Mouse (Mus musculus) intestine, embryonic 15.5 days (tissue): ENCODE measurements around the gene Trim2. TPM values are rescaled to one million over a fixed set of nuclear protein-coding genes. Genes with fewer than 3 reads are reported as not detected.

Experiments
- ATAC-seq: fragments of 200-750 bp; cut with Nextera tagmentation; 2 replicates; pipeline ENCODE4 v1.8.0; 2017; ENCODE audit warnings: moderate TSS enrichment, moderate library complexity
- H3K27ac ChIP-seq: fragments of 300-500 bp; sonication (generic); 2 replicates; pipeline ENCODE4 v1.5.1; 2015; ENCODE audit warnings: mild to moderate bottlenecking, inconsistent platforms
- H3K27me3 ChIP-seq: fragments of 300-500 bp; sonication (generic); replicated peaks from 2 replicates; pipeline ENCODE4 v1.6.1; 2015; ENCODE audit warnings: inconsistent platforms
- H3K36me3 ChIP-seq: fragments of 300-500 bp; sonication (generic); 2 replicates; pipeline ENCODE4 v1.6.1; 2015; ENCODE audit warnings: inconsistent platforms
- H3K4me1 ChIP-seq: fragments of 300-500 bp; sonication (generic); replicated peaks from 2 replicates; pipeline ENCODE4 v1.6.1; 2015; ENCODE audit warnings: inconsistent platforms
- H3K4me2 ChIP-seq: fragments of 300-500 bp; sonication (generic); replicated peaks from 2 replicates; pipeline ENCODE4 v1.6.1; 2015; ENCODE audit warnings: mild to moderate bottlenecking, inconsistent platforms
- H3K4me3 ChIP-seq: fragments of 300-500 bp; sonication (generic); replicated peaks from 2 replicates; pipeline ENCODE4 v1.5.1; 2015; ENCODE audit warnings: inconsistent platforms
- H3K9ac ChIP-seq: fragments of 300-500 bp; sonication (generic); 2 replicates; pipeline ENCODE4 v1.6.1; 2015; ENCODE audit warnings: inconsistent platforms
- H3K9me3 ChIP-seq: fragments of 300-500 bp; sonication (generic); 2 replicates; pipeline ENCODE4 v1.6.1; 2016; ENCODE audit warnings: inconsistent platforms
- WGBS: fragments of 180-500 bp; shearing (Covaris S2); methylation state at CpG from one replicate; pipeline ENCODE4 v1.1.7; 2015; 5-methylcytosine and 5-hydroxymethylcytosine counted together
- polyA plus RNA-seq: library from polyadenylated mRNA; unstranded; fragments of >200 nt; fragmentation: Nextera tagmentation; extraction: Ambion mirVana; gene quantifications from 2 replicates; pipeline ENCODE4 v1.2.1, GENCODE M21; 2015

The Trim2 gene
- polyA plus RNA-seq, 1 experiment from 2014 or later = 57.2 TPM

DNA sequence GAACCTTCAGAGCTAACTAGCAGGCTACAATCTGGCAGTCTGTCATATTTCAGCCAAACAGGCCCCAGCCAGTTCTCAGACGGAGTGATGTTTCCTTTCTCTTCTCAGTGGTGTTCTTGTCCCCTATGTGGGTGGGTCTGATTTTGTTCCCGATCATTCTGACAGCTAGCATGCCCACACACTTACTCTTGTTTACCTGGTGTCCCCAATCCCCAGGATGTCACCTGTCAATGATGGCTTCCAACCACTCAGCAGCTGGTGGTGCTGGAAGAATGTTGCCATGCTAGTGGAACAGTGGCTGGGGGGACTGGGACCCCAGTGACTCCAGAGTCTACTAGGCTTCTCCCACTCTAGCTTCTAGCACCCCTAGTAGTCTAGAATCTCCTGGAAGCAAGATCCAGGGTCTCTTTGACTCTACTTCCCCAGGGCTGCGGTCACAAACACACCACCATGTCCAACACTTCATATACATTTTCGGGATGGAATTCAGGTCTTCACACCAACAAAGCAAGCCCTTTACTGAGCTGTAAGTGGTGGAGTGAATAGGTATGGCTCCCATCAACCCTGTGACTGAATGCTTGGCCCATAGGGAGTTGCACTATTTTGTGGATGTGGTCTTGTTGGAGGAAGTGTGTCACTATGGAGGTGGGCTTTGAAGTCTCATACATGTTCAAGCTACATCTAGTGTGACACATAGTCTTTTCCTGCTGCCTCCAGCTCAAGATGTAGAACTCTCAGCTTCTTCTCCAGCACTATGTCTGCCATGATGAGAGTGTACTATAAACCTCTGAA is 148.9 kb downstream of the Trim2 start:
- no peak for ATAC-seq
- no peak overlapping the region for H3K4me2 ChIP-seq
- H3K27ac ChIP-seq = no peak overlapping the region
- 0 out of 2 replicates have a peak, but pooled peaks cover 2% of the 10 kb centered on the region for H3K4me1 ChIP-seq
- WGBS = 78% methylated on average over 4 of the region's 4 CpGs
- no peak overlapping the region for H3K9ac ChIP-seq
- no peaks in the 10 kb centered on the region for H3K9me3 ChIP-seq
- no peak overlapping the region for H3K4me3 ChIP-seq
- no peaks in the 10 kb centered on the region for H3K36me3 ChIP-seq
- H3K27me3 ChIP-seq = no peaks in the 10 kb centered on the region

DNA sequence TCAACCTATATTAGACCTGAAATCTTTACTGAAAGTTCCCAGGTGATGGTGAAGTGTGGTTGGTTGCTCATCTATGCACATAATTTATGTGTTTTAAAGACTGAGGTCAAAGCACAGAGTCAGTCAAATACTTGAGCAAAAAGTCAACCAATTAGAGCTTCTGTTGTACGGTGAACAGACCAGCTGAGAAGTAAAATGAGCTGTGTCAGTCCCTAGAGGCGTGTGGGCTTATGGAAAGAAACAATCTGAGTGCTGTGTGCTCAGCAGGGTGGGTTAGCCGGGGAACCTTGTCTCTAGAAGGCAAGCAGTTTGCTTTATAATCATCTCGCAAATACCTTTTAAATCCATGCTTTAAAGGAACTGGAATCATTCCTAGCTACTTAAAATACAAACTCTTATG is 149.7 kb downstream of the Trim2 start:
- Histone ChIP-seq H3K4me2 (no peak overlapping the region), H3K27me3 (no peaks in the 10 kb centered on the region), H3K27ac (no peak overlapping the region), H3K4me1 (0 out of 2 replicates have a peak, but pooled peaks cover 2% of the 10 kb centered on the region), H3K36me3 (no peaks in the 10 kb centered on the region), H3K4me3 (no peak overlapping the region), H3K9ac (no peak overlapping the region), H3K9me3 (no peaks in the 10 kb centered on the region)
- 59% methylated on average over 4 of the region's 4 CpGs for WGBS
- no peak for ATAC-seq

DNA sequence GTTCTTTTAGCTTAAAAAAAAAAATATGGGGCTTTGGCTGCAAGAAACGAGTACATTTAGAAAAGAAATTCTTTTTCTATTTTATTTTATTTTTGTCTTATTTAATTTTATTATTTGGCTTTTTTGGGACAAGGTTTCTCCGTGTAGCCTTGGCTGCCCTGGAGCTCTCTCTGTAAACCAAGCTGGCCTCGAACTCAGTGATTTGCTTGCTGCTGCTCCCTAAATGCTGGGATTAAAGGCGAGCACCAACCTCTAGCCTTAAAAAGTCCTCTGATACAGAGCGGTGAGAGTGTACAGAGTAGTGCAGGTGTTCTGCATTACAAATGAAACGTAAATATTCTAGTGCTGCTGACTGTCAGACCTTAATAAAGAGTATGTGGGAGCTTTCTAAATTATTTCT is 150.6 kb downstream of the Trim2 start:
- no peaks in the 10 kb centered on the region for H3K36me3 ChIP-seq
- H3K27ac ChIP-seq = no peak overlapping the region
- H3K9me3 ChIP-seq = no peaks in the 10 kb centered on the region
- H3K9ac ChIP-seq = no peak overlapping the region; the same call in 1 of the 2 replicates
- 0 out of 2 replicates have a peak, but pooled peaks cover 2% of the 10 kb centered on the region for H3K4me1 ChIP-seq
- H3K4me2 ChIP-seq = peak overlapping the region; percentile 99
- ATAC-seq = no peak
- WGBS = 47% methylated on average over 6 of the region's 6 CpGs
- H3K27me3 ChIP-seq = no peaks in the 10 kb centered on the region
- no peak overlapping the region for H3K4me3 ChIP-seq

DNA sequence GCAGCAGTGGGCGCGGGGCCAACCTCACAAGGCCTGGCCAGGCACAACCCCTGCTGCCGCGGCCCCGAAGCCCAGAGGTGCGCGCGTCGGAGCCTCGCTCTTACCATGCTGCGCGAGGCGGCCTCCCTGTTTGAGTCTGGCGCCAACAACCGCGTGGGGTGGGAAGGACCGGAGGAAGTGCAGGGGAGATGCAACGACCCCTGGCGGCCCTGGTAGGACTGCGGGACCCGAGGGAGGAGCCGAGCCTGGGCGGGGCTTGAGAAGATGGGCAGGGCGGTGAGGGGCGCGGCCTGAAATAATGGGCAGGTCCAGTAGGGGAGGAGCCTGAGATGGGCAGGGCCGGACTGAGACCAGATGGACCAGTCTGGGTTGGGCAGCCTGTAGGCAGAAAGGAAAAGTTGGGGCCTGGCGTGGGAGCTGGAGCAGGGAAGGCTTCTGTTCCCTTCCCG is 151.1 kb downstream of the Trim2 start, which contains the start of gene Mnd1:
Gene Mnd1, minus strand, starts transcription at position 229 of the 449 bp plus-strand sequence.
- H3K4me1 ChIP-seq = 0 out of 2 replicates have a peak, but pooled peaks cover 2% of the 10 kb centered on the region

DNA sequence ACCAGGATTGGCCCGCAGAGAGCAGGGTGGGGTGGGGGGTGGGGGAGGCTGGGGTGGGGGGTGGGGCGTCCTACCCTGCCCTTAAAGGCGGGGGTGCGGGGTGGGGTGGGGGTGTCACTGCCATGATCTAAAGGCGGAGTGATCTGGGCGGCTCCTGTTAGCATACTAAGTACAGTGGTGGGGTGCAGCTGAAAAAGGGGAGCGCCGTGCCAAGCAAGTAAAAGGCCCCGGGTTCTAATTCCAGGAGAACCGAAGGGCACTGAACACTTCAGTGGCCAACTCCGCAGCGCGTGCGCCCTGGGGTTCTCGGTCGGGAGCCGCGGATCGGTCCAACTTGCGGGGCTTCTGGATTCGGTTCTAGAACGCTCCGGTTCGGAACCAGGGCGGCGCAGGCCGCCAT is 151.5 kb downstream of the Trim2 start:
- Histone ChIP-seq H3K4me3 (peak overlapping the region; percentile 63), H3K9me3 (no peaks in the 10 kb centered on the region), H3K4me1 (0 out of 2 replicates have a peak, but pooled peaks cover 2% of the 10 kb centered on the region), H3K9ac (peak overlapping the region; percentile 82), H3K4me2 (peak overlapping the region; percentile 99), H3K27ac (peak overlapping the region; percentile 83), H3K27me3 (no peaks in the 10 kb centered on the region), H3K36me3 (no peaks in the 10 kb centered on the region)
- ATAC-seq = peak; percentile 68
- WGBS = 2% methylated on average over 26 of the region's 27 CpGs

More for the DNA sequence above, 151.1 kb downstream of the Trim2 start, which contains the start of gene Mnd1:
- H3K4me3 ChIP-seq = peak within 1 kb of the TSS; percentile 63
- no peaks in the 10 kb centered on the region for H3K36me3 ChIP-seq
- H3K9ac ChIP-seq = peak within 1 kb of the TSS; percentile 82
- no peaks in the 10 kb centered on the region for H3K9me3 ChIP-seq
- H3K27me3 ChIP-seq = no peaks in the 10 kb centered on the region
- WGBS = under 1% methylated on average over 29 of the region's 29 CpGs
- peak; percentile 99 for ATAC-seq
- peak within 1 kb of the TSS; percentile 83 for H3K27ac ChIP-seq
- peak within 1 kb of the TSS; percentile 99 for H3K4me2 ChIP-seq

DNA sequence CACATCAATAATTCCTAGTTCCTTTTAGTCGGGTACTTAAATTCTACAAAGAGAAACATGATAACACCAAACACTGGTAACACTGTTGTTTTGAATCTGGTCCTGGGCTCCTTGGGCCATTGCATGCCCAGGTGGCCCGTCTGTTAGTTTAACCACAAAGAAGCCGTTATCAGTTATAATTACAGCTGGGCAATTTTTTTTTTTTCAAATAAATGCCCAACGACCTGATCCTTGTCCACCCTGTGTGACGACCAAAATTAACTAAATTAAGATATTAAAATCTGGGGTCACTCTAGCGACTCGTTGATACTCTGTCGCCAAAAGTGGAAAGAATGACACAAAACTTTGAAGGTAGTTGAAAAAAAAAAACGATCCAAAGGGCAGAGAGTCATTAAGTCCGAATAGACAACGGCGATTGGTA is 151.9 kb downstream of the Trim2 start:
- Histone ChIP-seq H3K36me3 (no peaks in the 10 kb centered on the region), H3K4me3 (peak overlapping the region; percentile 63), H3K27me3 (no peaks in the 10 kb centered on the region), H3K4me1 (0 out of 2 replicates have a peak, but pooled peaks cover 2% of the 10 kb centered on the region), H3K4me2 (peak overlapping the region; percentile 99), H3K9ac (no peak overlapping the region), H3K27ac (no peak overlapping the region), H3K9me3 (no peaks in the 10 kb centered on the region)
- ATAC-seq = no peak
- 13% methylated on average over 12 of the region's 12 CpGs for WGBS

DNA sequence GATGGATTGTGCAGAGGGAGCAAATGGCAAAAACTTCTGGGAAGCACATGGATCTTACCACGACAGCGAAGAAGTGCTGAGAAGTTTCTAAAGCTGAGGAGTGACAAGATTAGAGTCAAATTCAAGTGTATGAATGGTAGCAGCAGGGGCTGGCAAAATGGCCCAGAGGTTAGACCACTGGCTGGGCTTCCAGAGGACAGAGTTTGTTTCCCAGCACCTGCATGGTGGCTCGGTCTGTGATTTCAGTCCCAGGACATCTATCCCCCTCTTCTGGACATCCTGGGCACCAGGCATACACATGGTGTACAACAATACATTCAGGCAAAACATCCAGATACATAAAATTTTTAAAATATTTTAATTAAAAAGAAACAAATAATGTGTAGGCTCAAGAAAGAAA is 156.8 kb downstream of the Trim2 start:
- no peak overlapping the region for H3K27ac ChIP-seq
- H3K4me3 ChIP-seq = no peak overlapping the region
- H3K27me3 ChIP-seq = no peaks in the 10 kb centered on the region
- H3K4me1 ChIP-seq = no peaks in the 10 kb centered on the region
- ATAC-seq = no peak
- no peak overlapping the region for H3K4me2 ChIP-seq
- H3K9me3 ChIP-seq = no peaks in the 10 kb centered on the region
- WGBS = 93% methylated on average over 3 of the region's 3 CpGs
- no peaks in the 10 kb centered on the region for H3K36me3 ChIP-seq
- no peak overlapping the region for H3K9ac ChIP-seq

DNA sequence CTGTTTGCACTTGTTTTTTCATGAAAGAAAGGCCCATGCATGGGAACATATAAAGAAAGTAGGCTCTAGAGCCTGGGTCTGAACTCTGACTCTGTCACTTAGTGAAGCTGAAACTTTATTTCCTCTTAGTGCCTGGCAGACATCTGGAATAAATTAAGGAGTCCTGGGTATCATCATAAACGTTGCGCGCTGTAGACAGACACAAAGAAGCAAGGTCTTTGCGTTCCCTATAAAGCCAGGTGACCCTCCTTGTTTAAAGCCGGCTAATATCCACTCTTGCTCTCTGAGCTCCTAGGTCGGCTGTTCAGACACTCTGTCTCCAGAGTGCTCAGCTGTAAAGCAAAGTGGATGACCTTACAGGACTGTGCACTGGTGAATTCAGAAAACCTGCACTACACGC is 165.7 kb downstream of the Trim2 start:
- H3K27me3 ChIP-seq = no peaks in the 10 kb centered on the region
- H3K9me3 ChIP-seq = no peaks in the 10 kb centered on the region
- ATAC-seq = no peak
- no peak overlapping the region for H3K4me2 ChIP-seq
- H3K9ac ChIP-seq = no peak overlapping the region
- H3K4me3 ChIP-seq = no peak overlapping the region
- WGBS = 55% methylated on average over 7 of the region's 7 CpGs
- no peaks in the 10 kb centered on the region for H3K4me1 ChIP-seq
- no peak overlapping the region for H3K27ac ChIP-seq
- H3K36me3 ChIP-seq = no peaks in the 10 kb centered on the region

DNA sequence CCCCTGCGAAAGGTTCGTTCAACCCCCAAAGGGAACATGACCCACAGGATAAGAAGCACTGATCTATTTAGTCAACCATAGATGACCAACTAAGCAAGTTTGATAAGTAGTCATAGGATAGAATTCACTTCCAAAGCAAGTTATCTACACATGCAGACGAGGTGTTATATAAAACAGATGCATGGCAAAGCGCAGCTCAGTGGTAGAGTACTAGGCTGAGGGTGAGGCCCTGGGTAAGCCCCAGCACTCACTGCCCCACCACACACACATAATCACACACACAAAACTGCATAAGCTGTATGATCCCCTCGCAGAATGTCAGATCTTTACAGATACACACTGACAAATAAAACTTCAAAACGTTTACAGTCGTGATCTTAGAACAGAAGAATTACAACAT is 170.2 kb downstream of the Trim2 start:
- ATAC-seq = no peak
- Histone ChIP-seq H3K9ac (no peak overlapping the region), H3K4me2 (no peak overlapping the region), H3K4me3 (no peak overlapping the region), H3K36me3 (no peaks in the 10 kb centered on the region), H3K9me3 (no peaks in the 10 kb centered on the region), H3K4me1 (0 out of 2 replicates have a peak, but pooled peaks cover 4% of the 10 kb centered on the region), H3K27ac (no peak overlapping the region), H3K27me3 (no peaks in the 10 kb centered on the region)
- 77% methylated on average over 7 of the region's 7 CpGs for WGBS

DNA sequence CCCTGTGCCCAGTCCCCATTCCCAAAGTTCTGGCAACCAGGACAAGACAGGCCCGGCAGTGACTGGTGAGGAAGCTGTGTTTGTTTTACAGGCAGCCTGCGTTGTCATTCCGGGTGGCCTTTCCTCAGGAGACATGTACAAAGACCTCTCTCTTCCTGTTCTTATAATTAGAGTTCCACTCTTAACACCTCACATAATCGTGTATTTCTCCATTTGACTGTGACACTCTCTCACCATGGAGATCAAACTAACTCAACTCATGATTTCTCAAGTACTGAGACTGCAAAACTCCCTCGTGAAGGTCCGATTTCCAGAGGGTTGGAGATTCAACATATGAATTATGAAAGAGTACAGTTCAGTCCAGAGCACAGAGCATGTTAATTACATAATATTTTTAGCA is 170.7 kb downstream of the Trim2 start:
- no peak overlapping the region for H3K4me3 ChIP-seq
- H3K36me3 ChIP-seq = no peaks in the 10 kb centered on the region
- no peak overlapping the region for H3K9ac ChIP-seq
- no peaks in the 10 kb centered on the region for H3K27me3 ChIP-seq
- H3K9me3 ChIP-seq = no peaks in the 10 kb centered on the region
- no peak overlapping the region for H3K27ac ChIP-seq
- WGBS = 56% methylated on average over 6 of the region's 6 CpGs
- peak overlapping the region; percentile 15 for H3K4me2 ChIP-seq
- ATAC-seq = no peak
- 0 out of 2 replicates have a peak, but pooled peaks cover 4% of the 10 kb centered on the region for H3K4me1 ChIP-seq

DNA sequence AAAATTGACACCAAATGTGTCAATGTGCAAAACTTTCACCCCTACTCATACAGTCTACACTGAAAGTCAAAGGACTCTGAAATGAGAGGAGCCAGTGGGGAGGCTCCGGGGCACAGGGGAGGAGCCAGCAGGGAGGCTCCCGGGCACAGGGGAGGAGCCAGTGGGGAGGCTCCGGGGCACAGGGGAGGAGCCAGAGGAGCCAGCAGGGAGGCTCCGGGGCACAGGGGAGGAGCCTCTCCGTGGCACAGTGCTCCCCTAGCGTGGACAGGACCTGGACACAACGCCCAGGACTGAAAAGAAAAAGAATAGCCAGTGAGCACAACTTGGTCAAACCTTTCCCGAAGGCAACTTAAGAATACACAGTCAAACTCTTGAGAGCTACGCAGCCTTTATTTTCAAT is 171.3 kb downstream of the Trim2 start:
- no peak overlapping the region for H3K27ac ChIP-seq
- H3K27me3 ChIP-seq = no peaks in the 10 kb centered on the region
- H3K4me1 ChIP-seq = 0 out of 2 replicates have a peak, but pooled peaks cover 4% of the 10 kb centered on the region
- no peak overlapping the region for H3K4me3 ChIP-seq
- H3K36me3 ChIP-seq = no peaks in the 10 kb centered on the region
- H3K9me3 ChIP-seq = no peaks in the 10 kb centered on the region
- WGBS = 29% methylated on average over 9 of the region's 9 CpGs
- H3K9ac ChIP-seq = no peak overlapping the region
- peak; percentile 96 for ATAC-seq
- H3K4me2 ChIP-seq = peak overlapping the region; percentile 15

DNA sequence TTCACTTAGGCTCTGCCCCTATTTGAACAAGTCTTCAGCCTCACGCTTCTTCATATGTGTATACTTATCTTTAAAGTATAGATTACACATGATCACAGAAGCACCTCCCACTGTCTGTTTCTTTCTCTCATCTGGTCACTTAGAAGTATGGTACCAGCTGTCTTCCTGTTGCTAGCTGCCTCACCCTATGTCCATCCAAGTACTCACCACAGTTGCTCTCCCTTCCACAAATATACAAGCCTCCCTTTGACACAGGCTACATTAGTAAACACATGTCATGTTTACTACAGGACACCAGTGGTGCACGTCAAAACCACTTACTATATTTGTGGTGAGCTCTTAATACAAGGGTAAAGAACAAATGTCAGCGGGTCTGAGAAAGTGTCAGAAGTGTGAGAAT is 175.3 kb downstream of the Trim2 start:
- H3K9ac ChIP-seq = no peak overlapping the region
- H3K36me3 ChIP-seq = no peaks in the 10 kb centered on the region
- WGBS = 65% methylated on average over 3 of the region's 3 CpGs
- no peak overlapping the region for H3K27ac ChIP-seq
- peaks cover 8% of the 10 kb centered on the region; the same call in 1 of the 2 replicates for H3K4me1 ChIP-seq
- no peaks in the 10 kb centered on the region for H3K27me3 ChIP-seq
- H3K9me3 ChIP-seq = no peaks in the 10 kb centered on the region
- no peak overlapping the region for H3K4me2 ChIP-seq
- ATAC-seq = no peak
- no peak overlapping the region for H3K4me3 ChIP-seq
